Mouse (Mus musculus) forebrain, embryonic 15.5 days (tissue): ENCODE results near the gene Pon2. TPM values are rescaled to one million over a fixed set of nuclear protein-coding genes. Genes with fewer than 3 reads are reported as not detected.

Source experiments
- ATAC-seq: fragments of 200-750 bp; cut with Nextera tagmentation; replicated peaks from 2 replicates; pipeline ENCODE4 v1.8.0; 2017; ENCODE audit warnings: mild to moderate bottlenecking, moderate TSS enrichment, moderate library complexity
- H3K27ac ChIP-seq: fragments of 300-500 bp; sonication (generic); replicated peaks from 2 replicates; pipeline ENCODE4 v1.5.1; 2015; ENCODE audit warnings: mild to moderate bottlenecking, inconsistent platforms
- H3K27me3 ChIP-seq: fragments of 300-500 bp; sonication (generic); 2 replicates; pipeline ENCODE4 v1.6.1; 2015; ENCODE audit warnings: inconsistent platforms
- H3K36me3 ChIP-seq: fragments of 300-500 bp; sonication (generic); 2 replicates; pipeline ENCODE4 v1.6.1; 2015; ENCODE audit warnings: mild to moderate bottlenecking, inconsistent platforms
- H3K4me1 ChIP-seq: fragments of 300-500 bp; sonication (generic); 2 replicates; pipeline ENCODE4 v1.6.1; 2015; ENCODE audit warnings: inconsistent platforms
- H3K4me2 ChIP-seq: fragments of 300-500 bp; sonication (generic); replicated peaks from 2 replicates; pipeline ENCODE4 v1.6.1; 2015; ENCODE audit warnings: mild to moderate bottlenecking, inconsistent platforms
- H3K4me3 ChIP-seq: fragments of 300-500 bp; sonication (generic); 2 replicates; pipeline ENCODE4 v1.5.1; 2015; ENCODE audit warnings: mild to moderate bottlenecking, inconsistent platforms
- H3K9ac ChIP-seq: fragments of 300-500 bp; sonication (generic); replicated peaks from 2 replicates; pipeline ENCODE4 v1.6.1; 2015; ENCODE audit warnings: mild to moderate bottlenecking, inconsistent platforms
- H3K9me3 ChIP-seq: fragments of 300-500 bp; sonication (generic); 2 replicates; pipeline ENCODE4 v1.6.1; 2016; ENCODE audit warnings: inconsistent platforms
- WGBS: fragments of 180-500 bp; shearing (Covaris S2); methylation state at CpG from one replicate; pipeline ENCODE4 v1.1.7; 2015; ENCODE audit warnings: mixed read lengths; 5-methylcytosine and 5-hydroxymethylcytosine counted together
- polyA plus RNA-seq: library from polyadenylated mRNA; unstranded; fragments of >200 nt; fragmentation: Nextera tagmentation; extraction: Ambion mirVana; gene quantifications from 2 replicates; pipeline ENCODE4 v1.2.1, GENCODE M21; 2015

Gene Pon2
- polyA plus RNA-seq, 1 experiment from 2014 or later: 21.8 TPM

DNA sequence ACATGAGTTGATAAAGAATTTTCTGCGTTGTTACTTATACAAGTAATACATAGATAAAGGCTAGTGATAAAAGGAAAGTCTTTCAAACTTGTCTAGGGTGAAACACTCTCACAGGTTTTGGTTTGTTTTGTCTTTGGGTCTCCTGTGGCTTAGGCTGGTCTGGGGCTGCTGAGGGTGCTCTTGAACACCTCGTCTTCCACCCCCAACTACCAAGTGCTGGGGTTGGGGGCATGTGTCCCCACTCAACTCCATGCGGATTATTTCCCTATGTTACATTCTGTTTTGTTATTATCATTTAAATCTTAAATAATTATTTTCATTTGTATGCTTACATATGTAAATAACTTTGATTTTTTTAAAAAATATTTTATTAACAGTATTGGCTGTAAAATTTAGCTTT is 12.2 kb upstream of the Pon2 start:
- H3K9me3 ChIP-seq: no peaks in the 10 kb centered on the region
- H3K4me2 ChIP-seq: no peak overlapping the region
- no peaks in the 10 kb centered on the region for H3K27me3 ChIP-seq
- H3K4me1 ChIP-seq: no peaks in the 10 kb centered on the region
- H3K9ac ChIP-seq: no peak overlapping the region
- no peak overlapping the region for H3K27ac ChIP-seq
- no peak overlapping the region for H3K4me3 ChIP-seq
- no peak for ATAC-seq
- no peaks in the 10 kb centered on the region for H3K36me3 ChIP-seq
- WGBS: 89% methylated on average over 3 of the region's 3 CpGs

- H3K9ac ChIP-seq: no peak overlapping the region
- no peaks in the 10 kb centered on the region for H3K4me1 ChIP-seq
- WGBS: 59% methylated on average over 7 of the region's 7 CpGs
- no peak overlapping the region for H3K4me2 ChIP-seq
- ATAC-seq: no peak
- no peak overlapping the region for H3K4me3 ChIP-seq
- H3K27me3 ChIP-seq: no peaks in the 10 kb centered on the region
- H3K9me3 ChIP-seq: no peaks in the 10 kb centered on the region
- H3K27ac ChIP-seq: no peak overlapping the region
- H3K36me3 ChIP-seq: no peaks in the 10 kb centered on the region
These were observed 11.4 kb upstream of the Pon2 start for GRCm38 (mm10) chr6:5309595-5310197.

DNA sequence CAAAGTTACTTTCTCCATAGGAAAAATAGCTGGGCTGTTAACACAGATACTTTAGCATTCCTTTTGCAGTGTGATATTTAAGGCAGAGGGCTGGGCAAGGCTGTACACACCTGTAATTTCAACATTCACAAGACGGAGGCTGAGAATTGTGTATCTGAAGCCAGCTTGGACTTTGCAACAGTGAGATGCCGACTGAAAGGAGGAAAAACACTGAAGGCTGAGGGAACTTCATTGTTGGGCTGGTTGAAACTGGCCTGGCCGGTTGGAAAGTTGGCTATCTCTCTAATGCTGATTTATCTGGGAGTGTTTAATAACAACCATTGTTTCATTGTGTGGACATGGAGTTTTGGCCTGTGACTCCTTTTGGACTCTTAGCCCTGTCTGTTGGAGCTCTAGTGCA is 7.7 kb upstream of the Pon2 start:
- no peak overlapping the region for H3K4me2 ChIP-seq

GRCm38 (mm10) chr6:5304956-5305355 is 6.7 kb upstream of the Pon2 start:
- H3K9me3 ChIP-seq: no peaks in the 10 kb centered on the region
- no peak overlapping the region for H3K4me2 ChIP-seq
- H3K4me1 ChIP-seq: no peaks in the 10 kb centered on the region
- no peak for ATAC-seq
- no peak overlapping the region for H3K9ac ChIP-seq
- 89% methylated on average over 8 of the region's 8 CpGs for WGBS
- no peaks in the 10 kb centered on the region for H3K36me3 ChIP-seq
- no peak overlapping the region for H3K27ac ChIP-seq
- no peak overlapping the region for H3K4me3 ChIP-seq
- H3K27me3 ChIP-seq: no peaks in the 10 kb centered on the region

More for the DNA sequence above, 7.7 kb upstream of the Pon2 start:
- no peak overlapping the region for H3K9ac ChIP-seq
- no peaks in the 10 kb centered on the region for H3K36me3 ChIP-seq
- no peaks in the 10 kb centered on the region for H3K4me1 ChIP-seq
- H3K9me3 ChIP-seq: no peaks in the 10 kb centered on the region
- H3K27me3 ChIP-seq: no peaks in the 10 kb centered on the region
- ATAC-seq: no peak
- no peak overlapping the region for H3K27ac ChIP-seq
- 77% methylated on average over 3 of the region's 3 CpGs for WGBS
- no peak overlapping the region for H3K4me3 ChIP-seq

DNA sequence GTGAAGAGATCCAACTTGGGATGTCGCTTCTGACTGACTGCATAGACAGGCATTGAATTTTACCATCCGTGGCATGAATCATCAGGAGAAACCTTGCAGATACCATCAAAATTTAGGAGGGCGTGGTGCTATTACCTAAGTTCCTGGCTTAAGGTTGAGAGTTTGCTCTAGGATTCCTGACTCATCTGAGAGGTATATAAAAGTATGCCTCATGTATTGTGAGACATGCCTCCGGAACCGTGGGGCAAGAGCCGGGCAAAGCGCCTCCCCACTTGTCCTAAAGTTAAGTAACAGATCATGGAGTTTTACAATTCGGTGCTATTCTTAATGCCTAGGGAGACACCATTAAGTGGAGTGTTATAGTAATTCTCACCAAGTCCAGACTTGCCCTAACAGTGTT is 2.4 kb upstream of the Pon2 start:
- Histone ChIP-seq H3K36me3 (no peaks in the 10 kb centered on the region), H3K4me3 (no peak overlapping the region), H3K27ac (no peak overlapping the region), H3K9me3 (no peaks in the 10 kb centered on the region), H3K4me1 (peaks cover 11% of the 10 kb centered on the region), H3K27me3 (no peaks in the 10 kb centered on the region), H3K9ac (no peak overlapping the region), H3K4me2 (no peak overlapping the region)
- WGBS: 93% methylated on average over 8 of the region's 8 CpGs
- no peak for ATAC-seq

DNA sequence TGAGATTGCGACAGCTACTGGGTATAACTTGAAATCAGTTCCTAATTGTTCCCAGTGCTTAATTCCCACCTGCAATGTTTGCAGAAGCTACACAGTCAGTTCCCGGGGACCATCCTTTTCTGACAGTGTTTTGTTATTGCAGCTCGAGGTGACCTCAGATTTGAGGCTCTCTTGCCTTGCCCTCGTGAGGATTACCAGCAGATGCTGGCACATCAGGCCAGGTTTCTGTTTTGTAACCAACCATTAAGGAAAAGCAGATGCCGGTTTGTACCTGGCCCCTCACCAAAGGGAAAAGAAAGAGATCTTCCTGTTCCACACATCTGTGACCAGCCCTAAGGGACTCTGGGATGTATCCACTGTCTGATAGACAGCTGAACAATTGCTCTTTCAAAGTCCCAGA is 1.3 kb upstream of the Pon2 start:
- Histone ChIP-seq H3K36me3 (no peaks in the 10 kb centered on the region), H3K27me3 (no peaks in the 10 kb centered on the region), H3K27ac (no peak overlapping the region), H3K4me2 (no peak overlapping the region), H3K9ac (no peak overlapping the region), H3K4me1 (peaks cover 11% of the 10 kb centered on the region), H3K4me3 (no peak overlapping the region), H3K9me3 (no peaks in the 10 kb centered on the region)
- no peak for ATAC-seq
- WGBS: 66% methylated on average over 5 of the region's 5 CpGs

GRCm38 (mm10) chr6:5297321-5298091 is 749 bp downstream of the Pon2 start:
- Histone ChIP-seq H3K4me1 (peaks cover 11% of the 10 kb centered on the region), H3K9me3 (no peaks in the 10 kb centered on the region), H3K9ac (peak overlapping the region; percentile 61), H3K4me2 (peak overlapping the region; percentile 94), H3K27me3 (no peaks in the 10 kb centered on the region), H3K4me3 (peak overlapping the region; percentile 60), H3K27ac (peak overlapping the region; percentile 72), H3K36me3 (no peaks in the 10 kb centered on the region)
- ATAC-seq: peak; percentile 75
- under 1% methylated on average over 24 of the region's 25 CpGs for WGBS

DNA sequence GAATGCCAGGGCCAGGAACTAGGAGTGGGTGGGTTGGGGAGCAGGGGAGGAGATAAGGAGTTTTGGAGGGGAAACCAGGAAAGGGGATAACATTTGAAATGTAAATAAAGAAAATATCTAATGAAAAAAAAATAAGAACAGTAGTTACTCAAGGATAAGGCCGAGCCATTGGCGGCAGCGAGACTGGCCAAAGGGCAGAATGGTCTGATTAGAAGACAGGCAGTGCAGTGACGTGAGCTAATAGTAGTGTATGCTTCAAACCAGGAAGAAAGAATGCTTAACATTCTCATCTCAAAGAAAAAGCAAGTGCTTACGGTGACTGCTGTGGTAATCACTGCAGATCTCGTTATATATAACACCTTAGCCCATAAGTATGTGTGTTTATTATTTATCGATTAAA is 2.2 kb downstream of the Pon2 start:
- H3K27me3 ChIP-seq: no peaks in the 10 kb centered on the region
- H3K4me1 ChIP-seq: peaks cover 11% of the 10 kb centered on the region
- no peaks in the 10 kb centered on the region for H3K9me3 ChIP-seq
- no peaks in the 10 kb centered on the region for H3K36me3 ChIP-seq
- no peak overlapping the region for H3K4me3 ChIP-seq
- WGBS: 88% methylated on average over 7 of the region's 7 CpGs
- no peak for ATAC-seq
- H3K4me2 ChIP-seq: no peak overlapping the region
- H3K27ac ChIP-seq: no peak overlapping the region
- H3K9ac ChIP-seq: no peak overlapping the region

- 94% methylated on average over 16 of the region's 16 CpGs for WGBS
- Histone ChIP-seq H3K27ac (no peak overlapping the region), H3K4me2 (no peak overlapping the region), H3K4me3 (no peak overlapping the region), H3K9me3 (no peaks in the 10 kb centered on the region), H3K36me3 (no peaks in the 10 kb centered on the region), H3K27me3 (no peaks in the 10 kb centered on the region), H3K4me1 (peaks cover 11% of the 10 kb centered on the region), H3K9ac (no peak overlapping the region)
- no peak for ATAC-seq
These were observed 3.4 kb downstream of the Pon2 start for GRCm38 (mm10) chr6:5294659-5295449.

GRCm38 (mm10) chr6:5292841-5293240 is 5.4 kb downstream of the Pon2 start:
- Histone ChIP-seq H3K9me3 (no peaks in the 10 kb centered on the region), H3K4me3 (no peak overlapping the region), H3K36me3 (no peaks in the 10 kb centered on the region), H3K4me2 (no peak overlapping the region), H3K4me1 (peaks cover 8% of the 10 kb centered on the region), H3K9ac (no peak overlapping the region), H3K27me3 (no peaks in the 10 kb centered on the region), H3K27ac (no peak overlapping the region)
- ATAC-seq: no peak
- WGBS: 87% methylated on average over 5 of the region's 5 CpGs

DNA sequence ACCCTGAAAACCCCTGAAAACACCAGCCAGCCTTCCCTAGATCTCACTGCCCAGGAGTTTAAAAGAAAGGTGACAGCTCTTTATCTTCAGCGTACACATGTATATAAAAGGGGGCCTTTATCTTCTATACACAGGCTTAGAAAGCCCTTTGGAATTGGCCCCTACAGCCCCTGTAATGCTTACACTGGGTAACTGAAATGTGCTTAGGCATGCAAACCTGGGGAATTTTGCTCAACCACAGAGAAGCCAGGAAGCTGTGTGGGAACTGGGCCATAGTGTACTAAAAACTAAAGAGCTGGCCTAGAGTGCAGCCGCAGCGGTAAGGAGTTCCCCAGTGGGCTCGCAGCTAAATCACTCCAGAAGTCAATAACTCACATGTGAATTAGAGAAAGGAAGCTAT is 6.8 kb downstream of the Pon2 start:
- 73% methylated on average over 4 of the region's 4 CpGs for WGBS
- Histone ChIP-seq H3K36me3 (no peaks in the 10 kb centered on the region), H3K4me3 (no peak overlapping the region), H3K4me1 (no peaks in the 10 kb centered on the region), H3K4me2 (no peak overlapping the region), H3K9ac (no peak overlapping the region), H3K27ac (no peak overlapping the region), H3K9me3 (no peaks in the 10 kb centered on the region), H3K27me3 (no peaks in the 10 kb centered on the region)
- no peak for ATAC-seq

GRCm38 (mm10) chr6:5287919-5288318 is 10.3 kb downstream of the Pon2 start:
- Histone ChIP-seq H3K9ac (no peak overlapping the region), H3K9me3 (no peaks in the 10 kb centered on the region), H3K36me3 (no peaks in the 10 kb centered on the region), H3K4me1 (no peaks in the 10 kb centered on the region), H3K4me2 (no peak overlapping the region), H3K4me3 (no peak overlapping the region), H3K27ac (no peak overlapping the region), H3K27me3 (no peaks in the 10 kb centered on the region)
- no peak for ATAC-seq
- WGBS: 85% methylated on average over 5 of the region's 5 CpGs
